In the genomic region with DNA sequence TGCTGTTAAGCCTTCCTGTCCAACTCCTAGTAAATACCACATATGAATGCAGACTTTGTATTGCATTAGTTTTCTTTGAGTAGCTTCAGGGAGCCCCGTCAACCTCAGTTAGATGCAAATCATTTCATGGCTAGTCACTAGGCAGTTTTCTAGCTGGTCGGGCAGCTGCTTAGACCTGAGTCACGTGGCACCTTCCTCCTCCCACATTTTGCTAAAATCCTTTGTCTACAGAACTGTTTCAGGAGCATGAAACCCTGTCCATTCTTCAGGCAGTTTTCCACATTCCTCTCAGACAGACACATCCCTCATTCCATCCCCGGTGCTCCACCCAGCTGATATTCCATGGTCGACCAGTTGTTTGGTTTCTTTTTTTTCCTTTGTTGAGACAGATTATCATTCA, we compare ENCODE assay signal across 23 mouse cellular contexts.
DNase-seq lines count a peak whose midpoint lies in the region; ATAC-seq and TF ChIP-seq lines count a peak whose summit lies in the region.
"Had no signal": no experiment of that assay in that cellular context is flagged by ENCODE, and none has a peak within 500 bp of the region (broad histone marks: within the 10 kb centered on the region; RNA-seq: fewer than 3 reads in every experiment).

No protein-coding gene starts in this region.

- peaks cover 44% of the 10 kb centered on the region for H3K36me3 ChIP-seq in heart, embryonic 13.5 days
- H3K36me3 ChIP-seq in limb, embryonic 14.5 days (ENCODE audit: control insufficient read depth, insufficient read depth, low read length), result peaks cover 25% of the 10 kb centered on the region
- H3K36me3 ChIP-seq in limb, embryonic 10.5 days, result peaks cover 62% of the 10 kb centered on the region

- DNase-seq in heart, adult 11 months, result no peak
- DNase-seq in limb, embryonic 14.5 days (ENCODE audit: low spot score), result no peak
- DNase-seq in limb, embryonic 10.5 days (ENCODE audit: low spot score), result no peak
- peak; percentile 81 for DNase-seq in R1 (ENCODE audit: low read depth, low spot score)
- no peak for DNase-seq in cerebellum, adult 9-10 months
- DNase-seq in spleen, postnatal 36 days (ENCODE audit: low spot score in 2 of 2), result no peak
- DNase-seq: adrenal gland, adult 8-10 months; cerebellum, adult 18-20 months; cerebellum, postnatal 25 days; gastrocnemius, adult 2 months; kidney, adult 11 months; kidney, postnatal 4 days; lung, embryonic 14.5 days; right cerebral cortex, postnatal 25 days; spleen, adult 18-20 months had no signal

- peak overlapping the region; percentile 73 for H3K27ac ChIP-seq in heart, embryonic 13.5 days (replicated peaks)
- H3K27ac ChIP-seq in limb, embryonic 14.5 days (replicated peaks; ENCODE audit: low read depth, low read length), result 0 out of 2 replicates have a peak overlapping the region, but pooled peaks have one; percentile 7
- no peak overlapping the region for H3K27ac ChIP-seq in limb, embryonic 10.5 days
- H3K27ac ChIP-seq: embryonic facial prominence, embryonic 13.5 days; gastrocnemius, adult 2 months; limb, embryonic 13.5 days; liver, embryonic 14.5 days; midbrain, embryonic 12.5 days had no signal

- H3K4me3 ChIP-seq in heart, embryonic 13.5 days, result no peak overlapping the region
- H3K4me3 ChIP-seq in limb, embryonic 14.5 days (replicated peaks; ENCODE audit: low read length), result no peak overlapping the region
- no peak overlapping the region for H3K4me3 ChIP-seq in limb, embryonic 10.5 days
- H3K4me3 ChIP-seq: embryonic facial prominence, embryonic 13.5 days; gastrocnemius, adult 2 months; limb, embryonic 13.5 days; midbrain, embryonic 12.5 days had no signal

- H3K27me3 ChIP-seq in heart, embryonic 13.5 days (replicated peaks), result no peaks in the 10 kb centered on the region
- no peaks in the 10 kb centered on the region for H3K27me3 ChIP-seq in limb, embryonic 14.5 days (ENCODE audit: control insufficient read depth, insufficient read depth, low read length)
- no peaks in the 10 kb centered on the region for H3K27me3 ChIP-seq in limb, embryonic 10.5 days (ENCODE audit: low read depth, poor library complexity, severe bottlenecking)
- H3K27me3 ChIP-seq: embryonic facial prominence, embryonic 13.5 days; limb, embryonic 13.5 days; midbrain, embryonic 12.5 days; Patski had no signal

- no peak overlapping the region for H3K4me2 ChIP-seq in heart, embryonic 13.5 days
- no peak overlapping the region for H3K4me2 ChIP-seq in limb, embryonic 14.5 days (replicated peaks; ENCODE audit: low read depth, low read length, severe bottlenecking)
- H3K4me2 ChIP-seq: embryonic facial prominence, embryonic 13.5 days; limb, embryonic 13.5 days; lung, embryonic 14.5 days; midbrain, embryonic 12.5 days had no signal

- no peaks in the 10 kb centered on the region for H3K9me3 ChIP-seq in heart, embryonic 13.5 days
- H3K9me3 ChIP-seq in limb, embryonic 14.5 days (ENCODE audit: control insufficient read depth, low read length), result no peaks in the 10 kb centered on the region
- H3K9me3 ChIP-seq in limb, embryonic 10.5 days (replicated peaks), result no peaks in the 10 kb centered on the region
- H3K9me3 ChIP-seq: embryonic facial prominence, embryonic 13.5 days; limb, embryonic 13.5 days; midbrain, embryonic 12.5 days had no signal

- no peak for ATAC-seq in heart, embryonic 13.5 days (ENCODE audit: extremely low read depth, insufficient number of reproducible peaks, low FRiP score, low TSS enrichment)
- peak; percentile 36; the same call in 1 of the 2 replicates for ATAC-seq in limb, embryonic 14.5 days (ENCODE audit: low FRiP score, low read depth)
- ATAC-seq: activated CD4-positive, CD25-positive, alpha-beta regulatory T cell, adult 4 months; forebrain, embryonic 14.5 days; Patski had no signal

- no peak overlapping the region for H3K9ac ChIP-seq in heart, embryonic 13.5 days
- H3K9ac ChIP-seq in limb, embryonic 14.5 days (ENCODE audit: low read depth, low read length, severe bottlenecking), result no peak overlapping the region
- H3K9ac ChIP-seq: embryonic facial prominence, embryonic 13.5 days; limb, embryonic 13.5 days; liver, embryonic 14.5 days; lung, embryonic 14.5 days; midbrain, embryonic 12.5 days had no signal

- 60% methylated on average over 5 of the region's 5 CpGs for WGBS in heart, embryonic 13.5 days
- 68% methylated on average over 5 of the region's 5 CpGs for WGBS in limb, embryonic 14.5 days
- WGBS in limb, embryonic 10.5 days, result 86% methylated on average over 5 of the region's 5 CpGs

- TF ChIP-seq POLR2A in limb, embryonic 14.5 days (IDR thresholded peaks at IDR 0.05; ENCODE audit: borderline replicate concordance, extremely low read depth, insufficient read depth, insufficient read length), result no peak

- H3K4me1 ChIP-seq in heart, embryonic 13.5 days, result peaks cover 38% of the 10 kb centered on the region
- H3K4me1 ChIP-seq in limb, embryonic 14.5 days (ENCODE audit: control insufficient read depth, insufficient read depth, low read length), result no peaks in the 10 kb centered on the region
- peaks cover 9% of the 10 kb centered on the region for H3K4me1 ChIP-seq in limb, embryonic 10.5 days
- H3K4me1 ChIP-seq: embryonic facial prominence, embryonic 13.5 days; limb, embryonic 13.5 days; midbrain, embryonic 12.5 days had no signal
